In the genomic region with DNA sequence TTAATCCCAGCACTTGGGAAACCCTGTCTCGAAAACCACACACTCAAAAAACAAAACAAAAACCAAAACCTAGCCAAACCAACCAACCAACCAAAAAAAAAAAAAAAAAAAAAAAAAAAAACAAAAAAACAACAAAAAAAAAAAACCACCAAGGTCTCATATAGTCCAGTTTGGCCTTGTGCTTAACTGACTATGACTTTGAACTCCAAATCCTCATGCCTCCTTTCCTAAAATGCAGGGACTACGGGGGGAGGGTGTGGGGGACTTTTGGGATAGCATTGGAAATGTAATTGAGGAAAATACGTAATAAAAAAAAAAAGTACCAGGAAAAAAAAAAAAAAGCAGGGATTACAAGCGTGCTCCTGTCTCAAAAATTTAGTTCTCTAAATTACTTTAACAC, we compare ENCODE assay signal across 8 mouse cellular contexts. TPM values are rescaled to one million over a fixed set of nuclear protein-coding genes. Genes with fewer than 3 reads are reported as not detected.
DNase-seq lines count a peak whose midpoint lies in the region; ATAC-seq and TF ChIP-seq lines count a peak whose summit lies in the region.

No protein-coding gene starts in this region.

- peaks cover 8% of the 10 kb centered on the region; the same call in 1 of the 2 replicates for H3K4me1 ChIP-seq in kidney, embryonic 15.5 days
- peaks cover 2% of the 10 kb centered on the region; the same call in 1 of the 2 replicates for H3K4me1 ChIP-seq in cortical plate, adult 2 months (ENCODE audit: control insufficient read depth, insufficient read depth, low read length)
- H3K4me1 ChIP-seq in hindbrain, embryonic 16.5 days (ENCODE audit: control insufficient read depth, insufficient read depth, low read depth, low read length), result peaks cover 2% of the 10 kb centered on the region; the same call in 1 of the 2 replicates
- H3K4me1 ChIP-seq in midbrain, embryonic 15.5 days, result peaks cover 6% of the 10 kb centered on the region; the same call in 1 of the 2 replicates

- peak overlapping the region; percentile 99 for H3K4me3 ChIP-seq in kidney, embryonic 15.5 days (replicated peaks)
- peak overlapping the region; percentile 76 for H3K4me3 ChIP-seq in cortical plate, adult 2 months (ENCODE audit: insufficient read depth, low read length)
- peak overlapping the region; percentile 100 for H3K4me3 ChIP-seq in hindbrain, embryonic 16.5 days (ENCODE audit: low read length)
- H3K4me3 ChIP-seq in midbrain, embryonic 15.5 days, result peak overlapping the region; percentile 99

- no peak for TF ChIP-seq POLR2A in cortical plate, adult 2 months (IDR thresholded peaks at IDR 0.05; ENCODE audit: extremely low read depth, insufficient read depth, low read length)

- 0 out of 2 replicates have a peak, but pooled peaks cover 3% of the 10 kb centered on the region for H3K36me3 ChIP-seq in kidney, embryonic 15.5 days
- H3K36me3 ChIP-seq in hindbrain, embryonic 16.5 days (ENCODE audit: control insufficient read depth, insufficient read depth, low read length), result no peaks in the 10 kb centered on the region
- no peaks in the 10 kb centered on the region for H3K36me3 ChIP-seq in midbrain, embryonic 15.5 days (replicated peaks)

- no peaks in the 10 kb centered on the region for H3K9me3 ChIP-seq in kidney, embryonic 15.5 days (replicated peaks)
- no peaks in the 10 kb centered on the region for H3K9me3 ChIP-seq in hindbrain, embryonic 16.5 days (ENCODE audit: control insufficient read depth, low read length)
- no peaks in the 10 kb centered on the region for H3K9me3 ChIP-seq in midbrain, embryonic 15.5 days

- no peak overlapping the region for H3K9ac ChIP-seq in kidney, embryonic 15.5 days
- H3K9ac ChIP-seq in hindbrain, embryonic 16.5 days (ENCODE audit: low read depth, low read length), result peak overlapping the region; percentile 97; the same call in 1 of the 2 replicates
- peak overlapping the region; percentile 98 for H3K9ac ChIP-seq in midbrain, embryonic 15.5 days

- peak; percentile 24; the same call in 1 of the 2 replicates for ATAC-seq in kidney, embryonic 15.5 days (replicated peaks; ENCODE audit: low FRiP score)
- peak; percentile 8; the same call in 1 of the 2 replicates for ATAC-seq in hindbrain, embryonic 16.5 days
- peak; percentile 32 for ATAC-seq in midbrain, embryonic 15.5 days (replicated peaks)

- TF ChIP-seq CTCF in cortical plate, adult 2 months (IDR thresholded peaks at IDR 0.05; ENCODE audit: extremely low read depth, insufficient read depth, low read length), result no peak

- H3K27me3 ChIP-seq in kidney, embryonic 15.5 days, result peaks cover 5% of the 10 kb centered on the region; the same call in 1 of the 2 replicates
- H3K27me3 ChIP-seq in hindbrain, embryonic 16.5 days (replicated peaks; ENCODE audit: control insufficient read depth, insufficient read depth, low read length), result no peaks in the 10 kb centered on the region; the same call in 1 of the 2 replicates
- H3K27me3 ChIP-seq in midbrain, embryonic 15.5 days (replicated peaks), result no peaks in the 10 kb centered on the region

- 19% methylated on average over 4 of the region's 4 CpGs for WGBS in kidney, embryonic 15.5 days
- 17% methylated on average over 4 of the region's 4 CpGs for whole genome bisulfite sequencing in hindbrain, embryonic 16.5 days
- WGBS in midbrain, embryonic 15.5 days, result 20% methylated on average over 4 of the region's 4 CpGs

- H3K27ac ChIP-seq in kidney, embryonic 15.5 days, result no peak overlapping the region
- H3K27ac ChIP-seq in cortical plate, adult 2 months (ENCODE audit: insufficient read depth, low read length), result no peak overlapping the region
- H3K27ac ChIP-seq in hindbrain, embryonic 16.5 days (ENCODE audit: low read depth, low read length), result no peak overlapping the region; the same call in 1 of the 2 replicates
- H3K27ac ChIP-seq in midbrain, embryonic 15.5 days, result peak overlapping the region; percentile 91

- peak overlapping the region; percentile 70 for H3K4me2 ChIP-seq in kidney, embryonic 15.5 days
- peak overlapping the region; percentile 49 for H3K4me2 ChIP-seq in hindbrain, embryonic 16.5 days (ENCODE audit: low read length)
- peak overlapping the region; percentile 64 for H3K4me2 ChIP-seq in midbrain, embryonic 15.5 days

- DNase-seq in kidney, adult 8-10 months, result no peak
- no peak for DNase-seq in right cerebral cortex, postnatal 25 days
- DNase-seq in thymus, postnatal 25 days, result no peak
- DNase-seq in adrenal gland, postnatal 10 days, result no peak

RNA-seq across cellular contexts. Expression of gene Ambra1, which starts 0.4 kb away (rescaled TPM):
- 19.3 and 19.9 TPM in 2 replicates for polyA plus RNA-seq in kidney, embryonic 15.5 days (2015; fragmentation: Nextera tagmentation; extraction: Ambion mirVana)
- 33.4 and 34.4 TPM in 2 replicates for polyA plus RNA-seq in cortical plate, adult 2 months (2012; rRNA removed)
- polyA plus RNA-seq in hindbrain, embryonic 16.5 days (2015; fragmentation: Nextera tagmentation; extraction: Ambion mirVana), result 20.8 and 27.1 TPM in 2 replicates
- polyA plus RNA-seq in midbrain, embryonic 15.5 days (2015; fragmentation: Nextera tagmentation; extraction: Ambion mirVana), result 29.8 and 30.3 TPM in 2 replicates
- 10 to 100 TPM; 24.4 to 30.9 TPM for total RNA-seq in adrenal gland, postnatal 10 days (2021)

RNA-seq across cellular contexts. Expression of gene Harbi1, which starts 18.9 kb away (rescaled TPM):
- 22.4 and 22.6 TPM in 2 replicates for polyA plus RNA-seq in kidney, embryonic 15.5 days (2015; fragmentation: Nextera tagmentation; extraction: Ambion mirVana)
- polyA plus RNA-seq in cortical plate, adult 2 months (2012; rRNA removed), result 3.4 and 4.6 TPM in 2 replicates
- 16.7 and 17.9 TPM in 2 replicates for polyA plus RNA-seq in hindbrain, embryonic 16.5 days (2015; fragmentation: Nextera tagmentation; extraction: Ambion mirVana)
- polyA plus RNA-seq in midbrain, embryonic 15.5 days (2015; fragmentation: Nextera tagmentation; extraction: Ambion mirVana), result 19.1 and 20.9 TPM in 2 replicates
- 1 to 10 TPM; 7.3 to 9.8 TPM for total RNA-seq in adrenal gland, postnatal 10 days (2021)

RNA-seq across cellular contexts. Expression of gene Atg13, which starts 19.2 kb away (rescaled TPM):
- 24.7 and 26.3 TPM in 2 replicates for polyA plus RNA-seq in kidney, embryonic 15.5 days (2015; fragmentation: Nextera tagmentation; extraction: Ambion mirVana)
- polyA plus RNA-seq in cortical plate, adult 2 months (2012; rRNA removed), result 124 and 132 TPM in 2 replicates
- polyA plus RNA-seq in hindbrain, embryonic 16.5 days (2015; fragmentation: Nextera tagmentation; extraction: Ambion mirVana), result 32.8 and 39.4 TPM in 2 replicates
- 41.1 and 41.6 TPM in 2 replicates for polyA plus RNA-seq in midbrain, embryonic 15.5 days (2015; fragmentation: Nextera tagmentation; extraction: Ambion mirVana)
- 10 to 100 TPM; 41.3 to 42.0 TPM for total RNA-seq in adrenal gland, postnatal 10 days (2021)
